Mouse (Mus musculus) liver, embryonic 14.5 days (tissue): ENCODE measurements around the gene Tnfrsf13c. TPM values are rescaled to one million over a fixed set of nuclear protein-coding genes. Genes with fewer than 3 reads are reported as not detected.

ENCODE experiments used
- ATAC-seq: fragments of 200-750 bp; cut with Nextera tagmentation; 2 replicates; pipeline ENCODE4 v1.8.0; 2017; ENCODE audit warnings: moderate number of reproducible peaks, mild to moderate bottlenecking, moderate library complexity; ENCODE audit not compliant: insufficient read depth
- DNase-seq, 3 experiments: peaks; one replicate each; pipeline ENCODE4 v3.0.0-alpha.2; 2012 to 2013; ENCODE audit warnings: low read depth in 3 of 3, low spot score in 3 of 3
- H3K27ac ChIP-seq: fragments of 300-500 bp; sonication (generic); 2 replicates; pipeline ENCODE4 v1.5.1; 2014; ENCODE audit warnings: moderate library complexity, mild to moderate bottlenecking, control low read depth, inconsistent platforms
- H3K27me3 ChIP-seq: fragments of 300-500 bp; sonication (generic); 2 replicates; pipeline ENCODE4 v1.6.1; 2014; ENCODE audit warnings: mild to moderate bottlenecking, low read length, moderate library complexity; ENCODE audit not compliant: control insufficient read depth, insufficient read depth
- H3K36me3 ChIP-seq: fragments of 300-500 bp; sonication (generic); replicated peaks from 2 replicates; pipeline ENCODE4 v1.6.1; 2014; ENCODE audit warnings: low read depth; ENCODE audit not compliant: control insufficient read depth, insufficient read depth
- H3K4me1 ChIP-seq, 2 experiments: fragments of 200-500 bp in 1 of 2; fragments of 300-500 bp in 1 of 2; sonication (generic) in 1 of 2; replicated peaks; 2 replicates each; pipeline ENCODE4 v1.6.1; 2012 to 2014; ENCODE audit warnings: antibody characterized with exemption in 1 of 2, inconsistent platforms in 1 of 2, low read length in 1 of 2; ENCODE audit not compliant: control insufficient read depth in 2 of 2, insufficient read depth in 2 of 2
- H3K4me2 ChIP-seq: fragments of 300-500 bp; sonication (generic); 2 replicates; pipeline ENCODE4 v1.6.1; 2014; ENCODE audit warnings: low read depth, mild to moderate bottlenecking, control low read depth, moderate library complexity
- H3K4me3 ChIP-seq, 2 experiments: fragments of 200-500 bp in 1 of 2; fragments of 300-500 bp in 1 of 2; sonication (generic) in 1 of 2; 2 replicates each; pipeline ENCODE4 v1.5.1; 2012 to 2014; ENCODE audit warnings: low read depth in 2 of 2, low read length in 2 of 2, mild to moderate bottlenecking in 2 of 2, control low read depth in 1 of 2, inconsistent platforms in 1 of 2, moderate library complexity in 1 of 2; ENCODE audit not compliant: insufficient read depth in 1 of 2
- H3K9ac ChIP-seq: fragments of 300-500 bp; sonication (generic); replicated peaks from 2 replicates; pipeline ENCODE4 v1.6.1; 2014; ENCODE audit warnings: mild to moderate bottlenecking, control low read depth, moderate library complexity
- H3K9me3 ChIP-seq: fragments of 300-500 bp; sonication (generic); 2 replicates; pipeline ENCODE4 v1.6.1; 2016; ENCODE audit warnings: low read length, mixed read lengths; ENCODE audit not compliant: control insufficient read depth
- CTCF ChIP-seq: IDR thresholded peaks from 2 replicates; pipeline ENCODE4 v1.5.1; 2016; ENCODE audit warnings: antibody characterized with exemption, low read depth, control low read depth
- EP300 ChIP-seq: IDR thresholded peaks from 2 replicates; pipeline ENCODE4 v1.6.1; 2016; ENCODE audit warnings: antibody characterized with exemption, low read depth
- whole genome bisulfite sequencing: fragments of 180-500 bp; shearing (Covaris S2); extraction: QIAGEN DNeasy Blood & Tissue Kit; methylation state at CpG from one replicate; pipeline ENCODE4 v1.1.7; 2014; ENCODE audit not compliant: insufficient replicate concordance; 5-methylcytosine and 5-hydroxymethylcytosine counted together
- polyA plus RNA-seq, 2 experiments: library from polyadenylated mRNA; depleted of rRNA in 1 of 2; stranded (reverse) in 1 of 2; unstranded in 1 of 2; fragments of >200 nt; fragmentation: Nextera tagmentation in 1 of 2; extraction: Ambion mirVana in 1 of 2; gene quantifications; 2 replicates each; pipeline versions ENCODE4 v1.2.1 to v1.2.3; 2012 to 2014

The Tnfrsf13c gene
- polyA plus RNA-seq, 2 experiments: 0.14 to 0.54 TPM

- no peak for DNase-seq
- ATAC-seq: no peak
- no peak overlapping the region for H3K9ac ChIP-seq
- no peaks in the 10 kb centered on the region for H3K36me3 ChIP-seq
- H3K27ac ChIP-seq: no peak overlapping the region; the same call in 1 of the 2 replicates
- H3K27me3 ChIP-seq: no peaks in the 10 kb centered on the region
- TF ChIP-seq CTCF (no peak), EP300 (no peak)
- no peak overlapping the region for H3K4me3 ChIP-seq
- H3K4me2 ChIP-seq: no peak overlapping the region
- WGBS: 75% methylated on average over 4 of the region's 4 CpGs
- no peaks in the 10 kb centered on the region for H3K9me3 ChIP-seq
- H3K4me1 ChIP-seq: peaks cover 21 to 23% of the 10 kb centered on the region in 2 experiments
Measured at GRCm38 (mm10) chr15:82231100-82231499, 6.9 kb upstream of the Tnfrsf13c start.

DNA sequence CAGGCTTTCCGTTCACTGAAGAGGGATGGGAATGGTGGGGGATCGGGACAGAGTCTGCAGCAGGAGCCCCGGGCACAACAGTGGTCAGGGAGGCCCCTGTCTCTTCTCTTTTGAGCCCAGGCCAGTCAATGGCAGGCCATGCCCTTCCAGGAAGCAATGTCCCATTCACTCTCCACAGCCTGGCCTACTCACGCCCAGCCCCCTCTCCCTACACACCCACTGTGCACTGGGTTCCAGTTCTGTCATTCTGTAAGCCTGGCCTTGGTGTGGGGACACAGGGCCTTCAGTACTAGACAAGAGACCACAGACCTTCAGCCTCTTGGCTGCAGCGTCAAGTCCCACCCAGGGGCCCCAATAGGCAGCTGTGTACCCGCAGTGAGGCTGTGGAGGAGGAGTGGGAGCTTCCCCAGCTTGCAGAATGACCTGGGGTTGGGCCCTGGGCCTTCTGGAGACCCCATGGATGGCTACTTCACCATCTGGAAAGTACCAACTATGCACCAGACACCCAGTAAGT is 6.0 kb upstream of the Tnfrsf13c start:
- Histone ChIP-seq H3K27me3 (peaks cover 4% of the 10 kb centered on the region), H3K9me3 (no peaks in the 10 kb centered on the region), H3K9ac (peak overlapping the region; percentile 59), H3K27ac (peak overlapping the region; percentile 90), H3K4me1 (peaks cover 21 to 26% of the 10 kb centered on the region in 2 experiments), H3K4me2 (peak overlapping the region; percentile 69), H3K4me3 (no peak overlapping the region; a peak in 1 of 4 replicates), H3K36me3 (no peaks in the 10 kb centered on the region)
- peak in 1 of 3 experiments; percentile 39 for DNase-seq
- WGBS: 45% methylated on average over 6 of the region's 6 CpGs
- ATAC-seq: peak; percentile 73
- TF ChIP-seq CTCF (no peak), EP300 (no peak; the same call in 1 of the 2 replicates)

- TF ChIP-seq EP300 (no peak), CTCF (no peak)
- peak; percentile 96 for ATAC-seq
- Histone ChIP-seq H3K4me2 (peak overlapping the region; percentile 69), H3K9ac (peak overlapping the region; percentile 62), H3K36me3 (no peaks in the 10 kb centered on the region), H3K4me1 (peaks cover 23 to 30% of the 10 kb centered on the region in 2 experiments), H3K9me3 (no peaks in the 10 kb centered on the region), H3K4me3 (peak overlapping the region in 1 of 2 experiments; percentile 14; a peak in 1 of 4 replicates), H3K27me3 (peaks cover 5% of the 10 kb centered on the region), H3K27ac (peak overlapping the region; percentile 90)
- DNase-seq: peak; percentile 71 to 93 (median 73)
- 37% methylated on average over 11 of the region's 11 CpGs for WGBS
Measured at GRCm38 (mm10) chr15:82229542-82230045, 5.4 kb upstream of the Tnfrsf13c start.

DNA sequence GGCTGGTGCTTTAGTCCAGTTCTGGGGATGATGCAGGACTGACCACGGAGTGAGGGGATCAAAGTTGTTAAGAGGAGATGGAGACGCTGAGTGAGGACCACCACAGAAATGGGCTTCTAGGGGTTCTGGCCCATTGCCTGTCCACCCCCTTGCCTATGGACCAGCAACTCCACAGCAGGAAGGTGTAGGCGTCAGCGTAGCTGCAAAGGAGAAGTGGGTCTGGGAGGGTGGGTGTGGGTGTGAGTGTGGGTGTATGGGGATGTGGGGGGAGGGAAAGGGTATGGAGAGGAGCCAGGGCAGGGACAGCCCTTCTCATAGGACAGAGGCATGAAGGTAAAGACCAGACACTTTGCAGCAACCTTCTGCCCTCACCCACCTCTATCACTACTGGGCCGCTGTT is 1.6 kb upstream of the Tnfrsf13c start:
- H3K9ac ChIP-seq: no peak overlapping the region
- 71% methylated on average over 5 of the region's 5 CpGs for WGBS
- peaks cover 24% of the 10 kb centered on the region for H3K27me3 ChIP-seq
- DNase-seq (no peak), ATAC-seq (no peak)
- H3K4me1 ChIP-seq: peaks cover 24 to 32% of the 10 kb centered on the region in 2 experiments
- H3K27ac ChIP-seq: no peak overlapping the region
- H3K9me3 ChIP-seq: no peaks in the 10 kb centered on the region
- no peak for TF ChIP-seq EP300
- no peak for TF ChIP-seq CTCF
- no peak overlapping the region for H3K4me3 ChIP-seq
- H3K36me3 ChIP-seq: no peaks in the 10 kb centered on the region
- no peak overlapping the region for H3K4me2 ChIP-seq

DNA sequence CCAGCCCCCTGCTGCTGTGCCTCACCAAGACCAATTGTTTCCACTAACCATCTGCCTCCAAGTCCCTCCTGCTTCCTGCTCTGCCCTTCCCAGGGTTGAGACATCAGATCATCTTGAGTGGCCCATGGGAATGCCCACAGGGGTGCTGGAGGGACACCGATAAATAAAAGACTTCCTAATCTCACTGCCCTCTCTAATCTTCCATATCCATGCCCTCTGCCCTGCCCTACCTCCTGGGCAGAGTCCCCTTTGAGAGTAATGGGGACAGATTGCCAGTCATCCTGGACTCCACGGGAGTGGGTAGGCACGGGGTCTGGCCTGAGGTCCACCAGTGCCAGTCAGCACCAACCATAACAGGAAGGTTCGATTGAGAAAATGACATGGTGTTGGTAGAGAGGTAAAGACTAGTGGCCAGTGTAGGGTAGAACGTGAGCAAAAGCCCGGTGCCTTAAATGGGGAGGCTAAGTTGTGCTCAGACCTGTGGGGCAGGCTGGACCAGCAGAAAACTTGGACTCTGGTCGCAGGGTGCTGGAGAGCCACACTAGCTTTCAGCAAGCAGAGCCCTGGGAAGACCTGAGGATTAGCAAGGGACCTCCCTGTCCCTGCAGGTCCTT is 540 bp upstream of the Tnfrsf13c start:
- peaks cover 13 to 21% of the 10 kb centered on the region in 2 experiments for H3K4me1 ChIP-seq
- WGBS: 30% methylated on average over 7 of the region's 7 CpGs
- no peak overlapping the region for H3K9ac ChIP-seq
- H3K36me3 ChIP-seq: no peaks in the 10 kb centered on the region
- no peaks in the 10 kb centered on the region for H3K9me3 ChIP-seq
- peak overlapping the region; percentile 72 for H3K4me2 ChIP-seq
- TF ChIP-seq CTCF: no peak; the same call in 1 of the 2 replicates
- TF ChIP-seq EP300: 0 out of 2 replicates have a peak, but pooled peaks have one; percentile 21
- DNase-seq (peak in 2 of 3 experiments; percentile 33 to 51), ATAC-seq (peak; percentile 74)
- H3K27ac ChIP-seq: no peak overlapping the region
- H3K4me3 ChIP-seq: peak overlapping the region in 1 of 2 experiments; percentile 45; a peak in 2 of 4 replicates
- peaks cover 24% of the 10 kb centered on the region for H3K27me3 ChIP-seq
